Mouse (Mus musculus) megakaryocyte-erythroid progenitor cell, adult 5-6 weeks (primary cell): ENCODE results near the gene Ssbp3. TPM values are rescaled to one million over a fixed set of nuclear protein-coding genes. Genes with fewer than 3 reads are reported as not detected.

Experiments used
- ATAC-seq: replicated peaks from 2 replicates; pipeline ENCODE4 v1.8.0; 2016; ENCODE audit warnings: mild to moderate bottlenecking, inconsistent platforms; ENCODE audit not compliant: severe bottlenecking, poor library complexity, low FRiP score, low TSS enrichment
- total RNA-seq, 2 experiments: library from RNA; stranded (forward) in 1 of 2; stranded (reverse) in 1 of 2; fragments of 200-1000, 215-1000 nt in 1 of 2; fragments of >200 nt in 1 of 2; fragmentation: Nextera tagmentation in 1 of 2; gene quantifications; 2 replicates each; pipeline ENCODE4 v1.2.3; 2014 to 2017

Ssbp3 gene
- total RNA-seq, 2 experiments from 2014 or later = 63.4 to 138 TPM

- ATAC-seq = peak; percentile 75
Measured at GRCm38 (mm10) chr4:106902157-106902556, 8.3 kb upstream of the Ssbp3 start.

GRCm38 (mm10) chr4:106905898-106906297 is 4.6 kb upstream of the Ssbp3 start:
- ATAC-seq = no peak

GRCm38 (mm10) chr4:106907701-106908425 is 2.6 kb upstream of the Ssbp3 start:
- ATAC-seq = no peak

GRCm38 (mm10) chr4:106908426-106908809 is 2.1 kb upstream of the Ssbp3 start:
- peak; percentile 49 for ATAC-seq

- ATAC-seq = peak; percentile 56
Measured at GRCm38 (mm10) chr4:106908950-106909751, 1.4 kb upstream of the Ssbp3 start.

GRCm38 (mm10) chr4:106909797-106910196 is 704 bp upstream of the Ssbp3 start:
- ATAC-seq = no peak

- peak; percentile 29 for ATAC-seq
Measured at GRCm38 (mm10) chr4:106911246-106911801, 823 bp downstream of the Ssbp3 start.

GRCm38 (mm10) chr4:106911951-106912688 is 1.6 kb downstream of the Ssbp3 start:
- ATAC-seq = no peak

GRCm38 (mm10) chr4:106912689-106913041 is 2.2 kb downstream of the Ssbp3 start:
- no peak for ATAC-seq

GRCm38 (mm10) chr4:106913411-106914049 is 3.0 kb downstream of the Ssbp3 start:
- ATAC-seq = no peak

GRCm38 (mm10) chr4:106915265-106915664 is 4.8 kb downstream of the Ssbp3 start:
- ATAC-seq = no peak

GRCm38 (mm10) chr4:106918263-106918662 is 7.8 kb downstream of the Ssbp3 start:
- ATAC-seq = no peak

GRCm38 (mm10) chr4:106920119-106920518 is 9.6 kb downstream of the Ssbp3 start:
- ATAC-seq = no peak

- peak; percentile 15; the same call in 1 of the 2 replicates for ATAC-seq
Measured at GRCm38 (mm10) chr4:106921375-106922336, 11.2 kb downstream of the Ssbp3 start.

- ATAC-seq = peak; percentile 75
Measured at GRCm38 (mm10) chr4:106922919-106923318, 12.4 kb downstream of the Ssbp3 start.

GRCm38 (mm10) chr4:106924175-106924574 is 13.7 kb downstream of the Ssbp3 start:
- no peak for ATAC-seq

GRCm38 (mm10) chr4:106924888-106925287 is 14.4 kb downstream of the Ssbp3 start:
- ATAC-seq = peak; percentile 74

- no peak for ATAC-seq
Measured at GRCm38 (mm10) chr4:106926401-106926800, 15.9 kb downstream of the Ssbp3 start.
